11 mouse cellular contexts compared by ENCODE assay signal in genomic region chr11:98380106-98380505, GRCm38 (mm10). TPM values are rescaled to one million over a fixed set of nuclear protein-coding genes. Genes with fewer than 3 reads are reported as not detected.
DNase-seq lines count a peak whose midpoint lies in the region; ATAC-seq lines count a peak whose summit lies in the region.
"Had no signal": no experiment of that assay in that cellular context is flagged by ENCODE, and none has a peak within 500 bp of the region (broad histone marks: within the 10 kb centered on the region; RNA-seq: fewer than 3 reads in every experiment).

No protein-coding gene starts in this region.

- H3K9ac ChIP-seq in heart, embryonic 11.5 days (ENCODE audit: low read depth, low read length) = no peak overlapping the region
- H3K9ac ChIP-seq in midbrain, embryonic 14.5 days (replicated peaks; ENCODE audit: low read length) = no peak overlapping the region
- no peak overlapping the region for H3K9ac ChIP-seq in midbrain, embryonic 15.5 days
- 0 out of 2 replicates have a peak overlapping the region, but pooled peaks have one; percentile 43 for H3K9ac ChIP-seq in heart, embryonic 12.5 days

- ATAC-seq in heart, embryonic 11.5 days (replicated peaks; ENCODE audit: insufficient number of reproducible peaks, low FRiP score, low TSS enrichment) = no peak
- no peak for ATAC-seq in midbrain, embryonic 14.5 days (ENCODE audit: low FRiP score, low TSS enrichment)
- no peak for ATAC-seq in midbrain, embryonic 15.5 days (replicated peaks)
- ATAC-seq in heart, embryonic 12.5 days (ENCODE audit: insufficient number of reproducible peaks, low FRiP score) = no peak

- H3K9me3 ChIP-seq in heart, embryonic 11.5 days (replicated peaks; ENCODE audit: control insufficient read depth, low read length) = no peaks in the 10 kb centered on the region
- no peaks in the 10 kb centered on the region for H3K9me3 ChIP-seq in midbrain, embryonic 14.5 days (ENCODE audit: control insufficient read depth, low read length)
- H3K9me3 ChIP-seq in midbrain, embryonic 15.5 days = no peaks in the 10 kb centered on the region
- no peaks in the 10 kb centered on the region for H3K9me3 ChIP-seq in heart, embryonic 12.5 days (replicated peaks)

- H3K27ac ChIP-seq in heart, embryonic 11.5 days (ENCODE audit: low read depth, low read length) = no peak overlapping the region
- H3K27ac ChIP-seq in midbrain, embryonic 14.5 days (replicated peaks; ENCODE audit: low read depth, low read length) = no peak overlapping the region
- no peak overlapping the region for H3K27ac ChIP-seq in midbrain, embryonic 15.5 days
- 0 out of 2 replicates have a peak overlapping the region, but pooled peaks have one; percentile 57 for H3K27ac ChIP-seq in heart, embryonic 12.5 days (ENCODE audit: poor library complexity, severe bottlenecking)

- peaks cover 49% of the 10 kb centered on the region for H3K4me1 ChIP-seq in heart, embryonic 11.5 days (ENCODE audit: control insufficient read depth, insufficient read depth, low read length)
- H3K4me1 ChIP-seq in midbrain, embryonic 14.5 days (ENCODE audit: control insufficient read depth, insufficient read depth, low read length) = no peaks in the 10 kb centered on the region
- H3K4me1 ChIP-seq in midbrain, embryonic 15.5 days = no peaks in the 10 kb centered on the region
- H3K4me1 ChIP-seq in heart, embryonic 12.5 days (replicated peaks) = peaks cover 73% of the 10 kb centered on the region

- no peak overlapping the region for H3K4me3 ChIP-seq in heart, embryonic 11.5 days (ENCODE audit: low read depth, low read length)
- H3K4me3 ChIP-seq in midbrain, embryonic 14.5 days (replicated peaks; ENCODE audit: low read depth, low read length) = no peak overlapping the region
- no peak overlapping the region for H3K4me3 ChIP-seq in midbrain, embryonic 15.5 days
- H3K4me3 ChIP-seq in heart, embryonic 12.5 days = no peak overlapping the region

- peak; percentile 96 for DNase-seq in heart, adult 11 months
- DNase-seq in midbrain, embryonic 14.5 days = peak; percentile 53
- DNase-seq in skeletal muscle tissue, adult 2 months (ENCODE audit: low read depth, low spot score) = peak; percentile 59
- no peak for DNase-seq in retina, embryonic 14.5 days (ENCODE audit: low spot score)
- no peak for DNase-seq in right cerebral cortex, postnatal 36 days (ENCODE audit: low spot score in 2 of 2)
- DNase-seq: adrenal gland, postnatal 25 days; lung, postnatal 10 days had no signal

- 86% methylated on average over 6 of the region's 6 CpGs for WGBS in heart, embryonic 11.5 days (ENCODE audit: insufficient replicate concordance)
- 83% methylated on average over 6 of the region's 6 CpGs for WGBS in midbrain, embryonic 14.5 days
- WGBS in midbrain, embryonic 15.5 days = 77% methylated on average over 6 of the region's 6 CpGs
- WGBS in heart, embryonic 12.5 days = 67% methylated on average over 6 of the region's 6 CpGs

- peaks cover 19% of the 10 kb centered on the region for H3K36me3 ChIP-seq in heart, embryonic 11.5 days (ENCODE audit: control insufficient read depth, insufficient read depth, low read length)
- peaks cover 58% of the 10 kb centered on the region for H3K36me3 ChIP-seq in midbrain, embryonic 14.5 days (ENCODE audit: control insufficient read depth, insufficient read depth, low read length)
- peaks cover 23% of the 10 kb centered on the region; the same call in 1 of the 2 replicates for H3K36me3 ChIP-seq in midbrain, embryonic 15.5 days (replicated peaks)
- peaks cover 57% of the 10 kb centered on the region for H3K36me3 ChIP-seq in heart, embryonic 12.5 days

- no peaks in the 10 kb centered on the region; the same call in 1 of the 2 replicates for H3K27me3 ChIP-seq in heart, embryonic 11.5 days (ENCODE audit: control insufficient read depth, insufficient read depth, low read length)
- no peaks in the 10 kb centered on the region for H3K27me3 ChIP-seq in midbrain, embryonic 14.5 days (ENCODE audit: control insufficient read depth, insufficient read depth, low read length)
- H3K27me3 ChIP-seq in midbrain, embryonic 15.5 days (replicated peaks) = 0 out of 2 replicates have a peak, but pooled peaks cover 2% of the 10 kb centered on the region
- peaks cover 6% of the 10 kb centered on the region; the same call in 1 of the 2 replicates for H3K27me3 ChIP-seq in heart, embryonic 12.5 days (replicated peaks)

- no peak overlapping the region for H3K4me2 ChIP-seq in heart, embryonic 11.5 days
- H3K4me2 ChIP-seq in midbrain, embryonic 14.5 days (ENCODE audit: low read length) = no peak overlapping the region
- no peak overlapping the region for H3K4me2 ChIP-seq in midbrain, embryonic 15.5 days
- no peak overlapping the region for H3K4me2 ChIP-seq in heart, embryonic 12.5 days

RNA-seq across cellular contexts. Expression of gene Tcap, which starts 3.5 kb away (rescaled TPM):
- 149 and 151 TPM in 2 replicates for polyA plus RNA-seq in heart, embryonic 11.5 days (2014; fragmentation: Nextera tagmentation; extraction: Ambion mirVana)
- polyA plus RNA-seq in midbrain, embryonic 14.5 days (2014; fragmentation: Nextera tagmentation; extraction: Ambion mirVana) = 0.31 TPM in 1 of 2 replicates, not detected in the other
- polyA plus RNA-seq in midbrain, embryonic 15.5 days (2015; fragmentation: Nextera tagmentation; extraction: Ambion mirVana) = 0.43 TPM in 1 of 2 replicates, not detected in the other
- 143 and 152 TPM in 2 replicates for polyA plus RNA-seq in heart, embryonic 12.5 days (2016; fragmentation: Nextera tagmentation; extraction: Ambion mirVana)

RNA-seq across cellular contexts. Expression of gene Pnmt, which starts 6.1 kb away (rescaled TPM):
- 3.9 and 4.8 TPM in 2 replicates for polyA plus RNA-seq in heart, embryonic 11.5 days (2014; fragmentation: Nextera tagmentation; extraction: Ambion mirVana)
- polyA plus RNA-seq in midbrain, embryonic 14.5 days (2014; fragmentation: Nextera tagmentation; extraction: Ambion mirVana) = 0.62 and 1.1 TPM in 2 replicates
- polyA plus RNA-seq in midbrain, embryonic 15.5 days (2015; fragmentation: Nextera tagmentation; extraction: Ambion mirVana) = 1.2 and 1.3 TPM in 2 replicates
- polyA plus RNA-seq in heart, embryonic 12.5 days (2016; fragmentation: Nextera tagmentation; extraction: Ambion mirVana) = 1.7 and 2.0 TPM in 2 replicates
- polyA plus RNA-seq: urinary bladder, adult 2 months had no signal

RNA-seq across cellular contexts. Expression of gene Pgap3, which starts 20.2 kb away (rescaled TPM):
- 10.6 and 13.7 TPM in 2 replicates for polyA plus RNA-seq in heart, embryonic 11.5 days (2014; fragmentation: Nextera tagmentation; extraction: Ambion mirVana)
- polyA plus RNA-seq in midbrain, embryonic 14.5 days (2014; fragmentation: Nextera tagmentation; extraction: Ambion mirVana) = 6.4 and 6.9 TPM in 2 replicates
- polyA plus RNA-seq in midbrain, embryonic 15.5 days (2015; fragmentation: Nextera tagmentation; extraction: Ambion mirVana) = 9.6 and 9.9 TPM in 2 replicates
- polyA plus RNA-seq in heart, embryonic 12.5 days (2016; fragmentation: Nextera tagmentation; extraction: Ambion mirVana) = 20.0 and 20.6 TPM in 2 replicates

RNA-seq across cellular contexts. Expression of gene Stard3, which starts 21.9 kb away (rescaled TPM):
- polyA plus RNA-seq in heart, embryonic 11.5 days (2014; fragmentation: Nextera tagmentation; extraction: Ambion mirVana) = 39.6 and 40.6 TPM in 2 replicates
- polyA plus RNA-seq in midbrain, embryonic 14.5 days (2014; fragmentation: Nextera tagmentation; extraction: Ambion mirVana) = 34.5 and 36.0 TPM in 2 replicates
- 38.2 and 44.6 TPM in 2 replicates for polyA plus RNA-seq in midbrain, embryonic 15.5 days (2015; fragmentation: Nextera tagmentation; extraction: Ambion mirVana)
- 45.2 and 47.6 TPM in 2 replicates for polyA plus RNA-seq in heart, embryonic 12.5 days (2016; fragmentation: Nextera tagmentation; extraction: Ambion mirVana)

RNA-seq across cellular contexts. Expression of gene Ppp1r1b, which starts 31.9 kb away (rescaled TPM):
- polyA plus RNA-seq in heart, embryonic 11.5 days (2014; fragmentation: Nextera tagmentation; extraction: Ambion mirVana) = 13.6 and 15.3 TPM in 2 replicates
- 0.95 and 1.2 TPM in 2 replicates for polyA plus RNA-seq in midbrain, embryonic 14.5 days (2014; fragmentation: Nextera tagmentation; extraction: Ambion mirVana)
- polyA plus RNA-seq in midbrain, embryonic 15.5 days (2015; fragmentation: Nextera tagmentation; extraction: Ambion mirVana) = 2.0 and 4.0 TPM in 2 replicates
- polyA plus RNA-seq in heart, embryonic 12.5 days (2016; fragmentation: Nextera tagmentation; extraction: Ambion mirVana) = 30.4 and 32.2 TPM in 2 replicates

Comparison
In these comparisons a context has a peak if more than half of its experiments do, and no peak if none do; other contexts are left out.
1. DNase-seq: peak in heart, adult 11 months (single experiment), midbrain, embryonic 14.5 days (single experiment) and skeletal muscle tissue, adult 2 months (single experiment); none in retina, embryonic 14.5 days (single experiment) and right cerebral cortex, postnatal 36 days (0 of 2).
2. RNA of gene Tcap, which starts 3.5 kb away (polyA plus RNA-seq): 149 to 151 TPM in heart, embryonic 11.5 days and 143 to 152 TPM in heart, embryonic 12.5 days; 0.43 TPM in midbrain, embryonic 15.5 days and 0.31 TPM in midbrain, embryonic 14.5 days; every median in the first group is over 100 times any median in the second.